Mouse (Mus musculus): ENCODE measurements around the gene Gsdma2. TPM values are rescaled to one million over a fixed set of nuclear protein-coding genes. Genes with fewer than 3 reads are reported as not detected.

Gsdma2 gene
- polyA plus RNA-seq, 1 experiment from 2014 or later, result not detected

GRCm38 (mm10) chr11:98685642-98686041, 39.1 kb downstream of the Gsdma2 start:
- no peaks in the 10 kb centered on the region for H3K27me3 ChIP-seq
- WGBS, result 92% methylated on average over 9 of the region's 9 CpGs
- H3K9ac ChIP-seq (replicated peaks), result no peak overlapping the region
- H3K4me2 ChIP-seq, result no peak overlapping the region
- no peak overlapping the region for H3K4me3 ChIP-seq (replicated peaks)
- peaks cover 7% of the 10 kb centered on the region for H3K4me1 ChIP-seq (replicated peaks)
- ATAC-seq (ENCODE audit: insufficient number of reproducible peaks, insufficient read depth, low FRiP score, low TSS enrichment, low read depth), result no peak
- H3K36me3 ChIP-seq, result peaks cover 54% of the 10 kb centered on the region
- no peaks in the 10 kb centered on the region for H3K9me3 ChIP-seq
- H3K27ac ChIP-seq, result no peak overlapping the region

DNA sequence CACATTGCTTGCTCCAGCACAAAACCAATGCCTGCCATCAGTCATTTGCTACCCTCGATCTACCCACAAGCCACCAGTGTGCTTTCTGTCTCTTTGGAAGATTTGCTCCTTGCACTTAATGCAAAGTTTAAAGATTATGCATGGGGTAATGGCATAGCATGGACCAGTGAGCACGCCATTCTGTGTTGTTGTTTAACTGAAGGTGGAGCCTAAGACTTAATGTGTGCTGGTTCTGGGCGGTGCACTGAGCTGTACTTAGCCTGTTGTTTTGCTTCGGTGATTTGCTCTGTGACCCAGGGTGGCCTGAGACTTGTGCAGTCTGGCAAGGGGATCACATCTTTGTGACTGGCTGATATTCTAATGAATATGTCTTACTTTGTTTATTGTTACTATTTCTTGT, 40.4 kb downstream of the Gsdma2 start:
- no peak for ATAC-seq (ENCODE audit: insufficient number of reproducible peaks, insufficient read depth, low FRiP score, low TSS enrichment, low read depth)
- no peak overlapping the region for H3K9ac ChIP-seq (replicated peaks)
- no peak overlapping the region for H3K27ac ChIP-seq
- H3K27me3 ChIP-seq, result no peaks in the 10 kb centered on the region
- no peaks in the 10 kb centered on the region for H3K9me3 ChIP-seq
- no peak overlapping the region for H3K4me2 ChIP-seq
- H3K4me1 ChIP-seq (replicated peaks), result peaks cover 7% of the 10 kb centered on the region
- H3K36me3 ChIP-seq, result peaks cover 68% of the 10 kb centered on the region
- 93% methylated on average over 4 of the region's 4 CpGs for WGBS
- H3K4me3 ChIP-seq (replicated peaks), result no peak overlapping the region

DNA sequence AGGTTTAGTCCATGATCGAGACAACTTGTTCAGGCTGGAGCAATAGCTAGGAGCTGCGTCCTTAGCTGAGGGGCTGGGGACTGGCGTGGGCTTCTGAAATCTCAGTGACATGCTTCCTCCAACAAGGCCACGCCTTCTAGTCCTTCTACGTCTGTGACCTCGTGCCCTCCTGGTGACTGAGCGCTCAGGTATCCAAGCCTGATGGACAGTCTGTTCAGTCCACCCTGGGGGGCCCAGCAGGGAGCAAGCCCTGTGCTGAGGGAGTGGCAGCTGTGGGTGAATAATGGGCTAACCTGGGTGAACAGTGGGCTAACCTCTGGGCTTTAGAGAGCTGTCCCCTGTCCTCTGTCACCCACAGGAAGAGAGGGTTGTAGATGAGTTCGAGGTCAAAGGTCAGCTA, 41.5 kb downstream of the Gsdma2 start:
- 94% methylated on average over 8 of the region's 8 CpGs for WGBS

GRCm38 (mm10) chr11:98693201-98693600, 46.6 kb downstream of the Gsdma2 start:
- H3K36me3 ChIP-seq, result peaks cover 83% of the 10 kb centered on the region
- H3K9me3 ChIP-seq, result no peaks in the 10 kb centered on the region
- no peak overlapping the region for H3K27ac ChIP-seq
- H3K4me2 ChIP-seq, result no peak overlapping the region
- ATAC-seq (ENCODE audit: insufficient number of reproducible peaks, insufficient read depth, low FRiP score, low TSS enrichment, low read depth), result no peak
- H3K9ac ChIP-seq (replicated peaks), result no peak overlapping the region
- 79% methylated on average over 13 of the region's 13 CpGs for WGBS
- H3K4me3 ChIP-seq (replicated peaks), result no peak overlapping the region
- no peaks in the 10 kb centered on the region for H3K4me1 ChIP-seq (replicated peaks)
- no peaks in the 10 kb centered on the region for H3K27me3 ChIP-seq

More for the DNA sequence above, 41.5 kb downstream of the Gsdma2 start:
- H3K27ac ChIP-seq, result no peak overlapping the region
- H3K4me2 ChIP-seq, result no peak overlapping the region
- no peaks in the 10 kb centered on the region for H3K27me3 ChIP-seq
- H3K9me3 ChIP-seq, result no peaks in the 10 kb centered on the region
- peaks cover 7% of the 10 kb centered on the region for H3K4me1 ChIP-seq (replicated peaks)
- no peak overlapping the region for H3K9ac ChIP-seq (replicated peaks)
- ATAC-seq (ENCODE audit: insufficient number of reproducible peaks, insufficient read depth, low FRiP score, low TSS enrichment, low read depth), result no peak
- no peak overlapping the region for H3K4me3 ChIP-seq (replicated peaks)
- H3K36me3 ChIP-seq, result peaks cover 78% of the 10 kb centered on the region

DNA sequence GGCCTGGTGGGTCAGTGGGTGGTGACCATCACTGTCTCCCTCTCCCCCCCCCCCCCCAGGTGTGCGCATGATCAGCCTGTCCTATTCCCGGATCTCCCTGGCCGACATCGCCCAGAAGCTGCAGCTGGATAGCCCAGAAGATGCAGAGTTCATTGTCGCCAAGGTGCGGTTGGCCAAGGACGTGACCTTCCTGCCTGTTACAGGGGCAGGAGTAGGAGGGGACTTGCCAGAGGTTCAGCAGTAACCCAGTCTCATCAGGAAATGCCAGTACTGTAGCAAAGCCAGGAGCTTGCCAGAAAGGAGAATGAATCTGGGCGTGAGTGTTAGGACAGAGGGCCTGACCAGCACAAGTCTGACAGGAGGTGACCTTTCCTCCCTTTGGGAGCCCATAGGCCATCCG, 47.2 kb downstream of the Gsdma2 start:
- H3K4me3 ChIP-seq (replicated peaks), result no peak overlapping the region
- H3K4me2 ChIP-seq, result no peak overlapping the region
- H3K27ac ChIP-seq, result no peak overlapping the region
- H3K9me3 ChIP-seq, result no peaks in the 10 kb centered on the region
- H3K27me3 ChIP-seq, result no peaks in the 10 kb centered on the region
- 93% methylated on average over 9 of the region's 9 CpGs for WGBS
- peaks cover 80% of the 10 kb centered on the region for H3K36me3 ChIP-seq
- no peaks in the 10 kb centered on the region for H3K4me1 ChIP-seq (replicated peaks)
- H3K9ac ChIP-seq (replicated peaks), result no peak overlapping the region
- ATAC-seq (ENCODE audit: insufficient number of reproducible peaks, insufficient read depth, low FRiP score, low TSS enrichment, low read depth), result no peak

GRCm38 (mm10) chr11:98694301-98694700, 47.7 kb downstream of the Gsdma2 start:
- Histone ChIP-seq H3K36me3 (peaks cover 77% of the 10 kb centered on the region), H3K4me1 (replicated peaks) (no peaks in the 10 kb centered on the region), H3K9ac (replicated peaks) (no peak overlapping the region), H3K27ac (no peak overlapping the region), H3K4me3 (replicated peaks) (no peak overlapping the region), H3K4me2 (no peak overlapping the region), H3K27me3 (no peaks in the 10 kb centered on the region), H3K9me3 (no peaks in the 10 kb centered on the region)
- WGBS, result 89% methylated on average over 9 of the region's 9 CpGs
- ATAC-seq (ENCODE audit: insufficient number of reproducible peaks, insufficient read depth, low FRiP score, low TSS enrichment, low read depth), result no peak

- no peak overlapping the region for H3K4me2 ChIP-seq
Measured at GRCm38 (mm10) chr11:98695408-98695807, 48.8 kb downstream of the Gsdma2 start.

DNA sequence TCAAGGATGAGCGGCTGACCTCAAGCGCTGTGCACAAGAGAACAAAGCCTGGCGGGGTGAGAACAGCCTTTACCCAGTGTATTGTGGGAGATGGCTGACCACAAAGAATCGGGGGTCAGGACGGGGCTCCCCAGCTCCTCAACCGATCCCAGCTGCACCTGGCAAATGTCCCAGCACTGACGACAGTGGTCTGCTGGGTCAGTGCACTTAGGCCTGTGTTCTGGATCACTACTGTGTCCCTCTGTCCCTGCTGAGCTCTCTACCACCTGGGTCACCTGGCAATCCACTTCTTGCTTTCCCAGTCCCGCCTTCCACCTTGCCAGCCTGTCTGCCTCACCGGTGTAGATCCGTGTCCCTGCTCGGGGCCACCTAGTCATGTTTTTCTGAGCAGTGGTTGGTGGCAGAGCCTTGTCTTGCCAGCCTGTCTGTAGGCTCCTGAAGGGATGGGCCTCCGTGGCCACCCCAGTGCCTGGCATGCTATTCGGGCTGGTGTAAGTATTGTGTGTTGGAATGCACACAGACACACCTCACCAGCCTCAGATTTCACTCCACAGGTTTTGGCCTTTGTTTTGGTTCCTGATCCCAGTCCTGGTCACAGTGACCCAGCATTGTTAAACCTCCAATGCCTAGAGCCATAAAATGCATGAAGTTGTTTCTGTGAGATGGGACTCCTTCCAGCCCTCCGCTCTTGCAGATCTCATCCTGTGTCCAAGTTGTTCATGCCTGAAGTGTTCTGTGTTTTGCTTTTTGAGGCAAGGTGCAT, 50.1 kb downstream of the Gsdma2 start:
- H3K36me3 ChIP-seq, result peaks cover 53% of the 10 kb centered on the region
- ATAC-seq (ENCODE audit: insufficient number of reproducible peaks, insufficient read depth, low FRiP score, low TSS enrichment, low read depth), result no peak
- WGBS, result 90% methylated on average over 14 of the region's 14 CpGs

More at GRCm38 (mm10) chr11:98695408-98695807, 48.8 kb downstream of the Gsdma2 start:
- Histone ChIP-seq H3K9me3 (no peaks in the 10 kb centered on the region), H3K9ac (replicated peaks) (no peak overlapping the region), H3K4me3 (replicated peaks) (no peak overlapping the region), H3K27me3 (no peaks in the 10 kb centered on the region), H3K36me3 (peaks cover 66% of the 10 kb centered on the region), H3K27ac (no peak overlapping the region), H3K4me1 (replicated peaks) (peaks cover 4% of the 10 kb centered on the region; the same call in 1 of the 2 replicates)
- 75% methylated on average over 14 of the region's 14 CpGs for WGBS
- no peak for ATAC-seq (ENCODE audit: insufficient number of reproducible peaks, insufficient read depth, low FRiP score, low TSS enrichment, low read depth)

DNA sequence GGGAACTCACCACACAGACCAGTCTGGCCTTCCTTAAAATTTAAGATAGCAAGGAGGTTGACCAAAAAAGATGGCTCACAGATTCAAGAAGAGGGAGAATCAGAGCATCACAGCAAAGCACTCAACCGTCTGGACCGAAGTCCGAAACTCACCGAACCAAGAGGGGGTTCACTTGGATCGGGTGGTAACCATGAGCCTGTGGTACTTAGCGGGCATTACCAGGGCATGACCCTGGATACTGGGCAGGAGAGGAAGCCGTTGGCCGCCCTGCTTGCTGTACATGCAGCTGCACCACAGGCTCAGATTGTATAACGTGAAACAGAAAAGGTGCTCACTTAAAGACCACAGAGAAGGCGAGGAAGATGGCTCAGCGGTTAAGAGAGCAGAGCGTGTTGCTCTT, 50.7 kb downstream of the Gsdma2 start:
- Histone ChIP-seq H3K4me1 (replicated peaks) (peaks cover 11% of the 10 kb centered on the region; the same call in 1 of the 2 replicates), H3K9ac (replicated peaks) (no peak overlapping the region), H3K36me3 (peaks cover 47% of the 10 kb centered on the region), H3K9me3 (no peaks in the 10 kb centered on the region), H3K4me2 (no peak overlapping the region), H3K4me3 (replicated peaks) (no peak overlapping the region), H3K27me3 (peaks cover 8% of the 10 kb centered on the region), H3K27ac (no peak overlapping the region)
- no peak for ATAC-seq (ENCODE audit: insufficient number of reproducible peaks, insufficient read depth, low FRiP score, low TSS enrichment, low read depth)
- WGBS, result 88% methylated on average over 12 of the region's 12 CpGs

More for the DNA sequence above, 50.1 kb downstream of the Gsdma2 start:
- no peaks in the 10 kb centered on the region for H3K9me3 ChIP-seq
- H3K27me3 ChIP-seq, result peaks cover 8% of the 10 kb centered on the region
- H3K4me2 ChIP-seq, result no peak overlapping the region
- peaks cover 10% of the 10 kb centered on the region; the same call in 1 of the 2 replicates for H3K4me1 ChIP-seq (replicated peaks)
- H3K27ac ChIP-seq, result no peak overlapping the region
- H3K4me3 ChIP-seq (replicated peaks), result no peak overlapping the region
- H3K9ac ChIP-seq (replicated peaks), result no peak overlapping the region

GRCm38 (mm10) chr11:98698849-98699640, 52.5 kb downstream of the Gsdma2 start:
- H3K4me1 ChIP-seq (replicated peaks), result peaks cover 17% of the 10 kb centered on the region
- peaks cover 8% of the 10 kb centered on the region for H3K27me3 ChIP-seq
- H3K9ac ChIP-seq (replicated peaks), result no peak overlapping the region
- no peak overlapping the region for H3K4me2 ChIP-seq
- H3K27ac ChIP-seq, result no peak overlapping the region
- WGBS, result 89% methylated on average over 16 of the region's 16 CpGs
- ATAC-seq (ENCODE audit: insufficient number of reproducible peaks, insufficient read depth, low FRiP score, low TSS enrichment, low read depth), result no peak
- no peak overlapping the region for H3K4me3 ChIP-seq (replicated peaks)
- no peaks in the 10 kb centered on the region for H3K9me3 ChIP-seq
- H3K36me3 ChIP-seq, result peaks cover 30% of the 10 kb centered on the region

DNA sequence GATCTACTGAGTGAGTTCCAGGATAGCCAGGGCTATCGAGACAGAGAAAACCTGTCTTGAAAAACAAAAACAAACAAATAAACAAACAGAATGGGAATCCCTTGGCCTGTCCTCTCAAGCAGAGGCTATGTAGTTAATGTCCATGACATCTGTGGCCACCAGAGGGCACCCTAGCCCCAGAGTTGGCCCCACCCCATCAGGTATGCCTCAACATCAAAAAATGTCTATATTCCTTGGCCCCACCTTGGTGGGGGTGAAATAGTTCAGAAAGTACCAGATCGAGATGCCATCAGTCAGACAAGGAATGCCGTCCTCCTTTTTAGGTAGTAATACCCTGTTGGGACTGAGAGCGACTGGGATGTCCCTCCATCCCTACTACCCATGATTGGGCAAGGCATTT, 53.4 kb downstream of the Gsdma2 start:
- ATAC-seq (ENCODE audit: insufficient number of reproducible peaks, insufficient read depth, low FRiP score, low TSS enrichment, low read depth), result no peak
- H3K4me2 ChIP-seq, result no peak overlapping the region
- H3K9me3 ChIP-seq, result no peaks in the 10 kb centered on the region
- peaks cover 17% of the 10 kb centered on the region for H3K4me1 ChIP-seq (replicated peaks)
- H3K27me3 ChIP-seq, result peaks cover 8% of the 10 kb centered on the region
- H3K4me3 ChIP-seq (replicated peaks), result no peak overlapping the region
- no peak overlapping the region for H3K9ac ChIP-seq (replicated peaks)
- H3K36me3 ChIP-seq, result peaks cover 30% of the 10 kb centered on the region
- WGBS, result 35% methylated on average over 4 of the region's 4 CpGs
- H3K27ac ChIP-seq, result no peak overlapping the region
